Mouse (Mus musculus): Measurements from ENCODE around the gene Schip1. TPM values are rescaled to one million over a fixed set of nuclear protein-coding genes. Genes with fewer than 3 reads are reported as not detected.

Gene Schip1
- total RNA-seq, 1 experiment from 2014 or later, result 23.1 TPM

DNA sequence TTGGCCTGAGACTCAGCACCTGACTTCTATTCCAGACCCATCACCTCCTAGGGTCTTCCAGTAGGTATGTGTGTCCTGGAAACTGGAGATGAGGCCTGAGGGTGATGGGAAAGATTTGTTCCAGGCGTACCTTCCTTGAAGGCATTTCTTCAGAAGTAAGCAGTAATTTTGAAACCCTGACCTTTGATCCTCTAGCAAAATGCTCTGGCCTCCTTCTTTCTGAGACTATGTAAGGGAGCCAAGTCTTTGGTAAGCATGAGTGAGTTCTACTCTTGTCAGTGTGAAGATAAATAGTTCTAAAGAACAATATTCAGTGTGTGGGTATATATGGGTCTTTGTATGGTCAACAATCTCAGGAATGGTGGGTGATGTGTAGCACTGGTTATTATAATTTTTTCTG lies 65.8 kb downstream of the Schip1 start:
- DNase-seq, result no peak

DNA sequence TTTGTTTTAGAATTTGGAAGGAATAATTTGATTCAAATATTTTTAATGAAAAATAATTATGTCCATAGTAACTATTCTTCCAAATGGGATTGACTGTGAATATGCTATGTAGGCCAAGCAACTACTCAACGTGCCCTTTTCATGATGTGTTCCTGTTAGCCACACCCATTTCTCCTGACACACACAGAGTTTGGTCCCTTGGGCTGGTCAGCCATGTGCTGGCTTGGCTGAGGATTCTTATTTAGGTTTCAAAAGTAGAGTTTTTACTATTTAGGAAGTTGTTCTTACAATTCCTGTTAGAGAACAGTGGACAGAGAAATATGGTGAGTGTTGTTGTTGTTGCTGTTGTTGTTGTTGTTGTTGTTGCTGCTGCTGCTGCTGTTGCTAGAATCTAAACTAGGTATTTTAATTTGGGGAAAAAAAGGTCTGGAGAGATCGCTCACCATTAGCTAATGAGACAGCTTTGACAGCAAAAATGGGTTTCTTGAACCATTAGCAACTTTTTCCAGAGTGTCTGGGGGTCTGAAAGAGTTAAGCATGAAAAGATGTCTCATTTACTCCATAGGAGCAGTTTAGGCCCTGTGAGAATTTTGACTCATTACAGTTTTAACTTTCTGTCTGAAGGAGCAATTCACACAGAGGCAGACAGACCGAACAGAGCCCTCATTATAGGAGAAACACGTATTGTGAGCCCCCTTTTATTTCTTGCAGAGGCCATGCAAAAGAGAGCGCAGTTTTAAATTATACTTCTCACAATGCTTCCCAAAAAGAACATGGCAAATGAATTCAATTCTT lies 74.4 kb downstream of the Schip1 start:
- DNase-seq, result no peak

DNA sequence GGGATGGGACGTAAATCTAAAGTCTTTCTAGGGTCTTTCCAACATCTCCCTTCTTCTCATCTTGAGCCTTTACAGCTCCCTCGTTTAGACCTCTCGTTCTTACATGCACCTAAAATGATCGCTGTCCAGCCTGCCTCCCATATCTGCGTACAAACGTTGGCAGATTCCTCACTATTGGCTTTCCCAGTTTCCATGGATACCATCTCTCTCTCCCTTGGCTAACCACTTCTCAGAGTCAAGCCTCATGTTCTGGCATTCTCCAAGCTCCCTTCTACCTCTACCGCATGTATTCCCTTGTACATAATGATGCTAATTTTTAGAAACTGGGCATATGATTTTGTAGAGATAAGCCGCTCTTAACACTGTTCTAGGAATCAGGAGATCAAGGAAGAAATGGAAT lies 86.1 kb downstream of the Schip1 start:
- DNase-seq, result no peak

DNA sequence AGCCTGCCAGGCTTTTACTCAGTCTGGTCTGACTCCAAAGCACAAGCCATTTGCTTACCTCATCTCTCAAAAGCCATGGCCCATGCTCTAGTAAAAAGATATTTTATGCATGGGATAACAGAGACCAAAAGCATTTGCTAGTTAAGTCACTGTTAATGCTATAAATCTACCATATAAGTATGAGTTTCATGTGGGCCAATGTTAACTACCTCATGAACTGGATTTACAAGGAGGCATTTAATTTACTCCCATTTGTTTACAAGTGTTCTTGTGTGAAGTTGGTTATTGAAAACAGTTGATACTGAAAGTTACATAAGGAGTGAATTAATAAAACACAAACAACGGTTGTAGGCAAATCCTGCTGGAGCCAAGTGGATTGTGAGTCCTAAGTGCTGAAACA lies 95.6 kb downstream of the Schip1 start:
- no peak for DNase-seq

DNA sequence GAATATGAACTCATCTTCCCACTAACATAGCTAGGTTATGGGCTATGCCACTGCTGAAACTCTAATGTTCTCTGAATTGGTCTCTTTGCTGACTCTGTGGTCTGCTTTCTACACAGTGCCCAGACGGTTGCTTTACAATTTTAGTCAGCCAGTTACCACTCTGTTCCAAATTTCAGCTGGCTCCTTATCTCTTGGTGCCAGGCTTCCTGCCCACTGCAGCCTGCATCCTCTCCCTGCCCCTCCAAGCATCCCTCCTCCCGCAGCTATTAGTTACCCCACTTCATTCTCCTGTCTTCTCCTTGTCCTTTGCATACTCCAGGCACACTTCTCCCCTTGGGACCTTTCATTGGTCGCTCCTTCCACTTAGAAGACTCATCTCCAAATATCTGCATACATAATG lies 96.2 kb downstream of the Schip1 start:
- no peak for DNase-seq

DNA sequence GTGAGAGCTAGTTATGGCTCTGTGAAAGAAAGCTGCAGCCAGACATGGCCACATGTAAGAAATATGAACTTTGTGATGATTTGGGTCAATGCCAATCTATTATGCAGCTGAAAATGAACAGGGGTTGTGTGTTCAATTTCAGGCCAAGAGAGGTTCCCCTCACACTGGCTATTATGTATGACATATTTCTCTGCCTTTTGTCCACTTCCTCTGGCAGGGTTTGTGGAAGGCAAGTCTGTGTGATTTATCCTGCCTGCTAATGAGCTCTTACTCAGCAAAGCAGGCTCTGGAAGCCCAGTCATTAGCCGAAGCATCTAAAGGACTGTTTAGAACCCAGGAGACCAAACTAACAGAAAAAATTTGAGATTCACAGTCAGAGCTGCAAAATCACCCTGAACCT lies 113.6 kb downstream of the Schip1 start:
- DNase-seq, result no peak

DNA sequence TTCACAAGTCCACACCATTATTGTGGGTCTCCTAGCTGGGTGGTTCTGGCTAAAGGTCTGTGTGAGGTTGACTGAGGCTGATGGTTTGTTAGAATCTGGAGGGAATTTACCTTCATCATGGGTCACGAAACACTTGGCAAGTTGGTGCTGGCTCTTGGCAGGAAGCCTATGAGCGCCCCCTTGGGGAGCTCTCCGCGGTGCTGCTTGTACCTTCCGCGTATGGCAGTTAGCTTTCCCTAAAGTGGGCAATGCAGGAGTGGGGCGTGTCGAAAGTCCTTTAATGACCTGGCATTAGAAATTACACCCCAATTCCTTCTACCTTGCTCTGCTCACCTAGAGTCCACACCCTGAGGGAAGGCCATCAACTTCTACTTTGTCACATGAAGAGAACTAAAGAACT lies 122.9 kb downstream of the Schip1 start:
- no peak for DNase-seq

DNA sequence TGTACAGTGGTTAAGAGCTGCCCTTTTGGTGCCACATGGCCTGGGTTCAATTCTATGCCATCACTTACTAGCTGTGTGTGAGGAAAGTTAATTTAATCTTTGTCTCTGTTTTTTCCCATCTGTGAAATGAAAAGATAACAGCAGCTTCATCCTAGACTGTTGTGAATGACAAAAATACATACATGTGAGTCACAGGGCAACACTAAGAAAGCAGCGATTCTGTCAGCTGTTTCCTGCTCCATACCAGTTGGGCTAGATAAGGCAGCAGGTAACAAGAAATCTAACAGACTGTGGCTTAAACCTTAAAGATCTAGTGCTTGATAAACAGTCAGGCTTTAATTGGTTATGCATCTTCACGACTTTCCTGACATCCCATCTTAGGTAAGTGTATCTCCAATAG lies 124.5 kb downstream of the Schip1 start:
- no peak for DNase-seq

DNA sequence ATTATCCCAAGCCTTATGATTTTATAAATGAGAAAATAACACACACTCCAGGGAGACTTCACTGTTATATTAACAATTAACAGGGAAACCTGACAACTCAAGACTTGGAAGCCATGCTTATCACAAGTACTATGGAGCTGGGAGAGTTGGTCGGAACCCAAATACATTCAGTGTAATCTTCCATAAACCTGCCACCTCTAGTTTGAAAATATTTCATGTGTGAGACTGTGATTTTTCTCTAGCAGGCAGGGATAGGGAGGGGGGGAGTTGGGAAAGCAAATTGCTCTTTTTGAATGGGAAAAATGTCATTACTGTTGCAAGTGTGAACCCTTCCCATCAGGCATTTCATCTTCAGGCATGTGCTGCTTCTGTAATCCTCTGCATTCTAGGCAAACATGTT lies 132.3 kb downstream of the Schip1 start:
- no peak for DNase-seq

DNA sequence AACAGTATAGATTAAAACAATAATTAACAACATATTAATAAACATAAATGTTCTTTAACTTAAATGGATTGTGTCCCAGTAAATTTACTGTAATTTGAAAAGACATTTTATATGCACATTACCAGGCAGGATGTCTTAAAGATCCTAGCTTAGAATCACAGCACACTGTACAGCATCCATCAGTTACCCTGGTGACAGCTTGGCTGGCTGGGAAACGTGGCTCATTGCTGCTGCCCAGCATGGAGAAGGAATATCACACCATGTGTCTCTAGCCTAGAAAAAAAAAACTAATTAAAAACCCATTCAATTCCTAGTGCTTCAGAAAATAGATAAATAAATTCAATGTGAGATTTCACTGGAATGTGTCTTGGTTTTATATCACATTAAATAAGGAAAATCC lies 136.6 kb downstream of the Schip1 start:
- DNase-seq, result no peak

DNA sequence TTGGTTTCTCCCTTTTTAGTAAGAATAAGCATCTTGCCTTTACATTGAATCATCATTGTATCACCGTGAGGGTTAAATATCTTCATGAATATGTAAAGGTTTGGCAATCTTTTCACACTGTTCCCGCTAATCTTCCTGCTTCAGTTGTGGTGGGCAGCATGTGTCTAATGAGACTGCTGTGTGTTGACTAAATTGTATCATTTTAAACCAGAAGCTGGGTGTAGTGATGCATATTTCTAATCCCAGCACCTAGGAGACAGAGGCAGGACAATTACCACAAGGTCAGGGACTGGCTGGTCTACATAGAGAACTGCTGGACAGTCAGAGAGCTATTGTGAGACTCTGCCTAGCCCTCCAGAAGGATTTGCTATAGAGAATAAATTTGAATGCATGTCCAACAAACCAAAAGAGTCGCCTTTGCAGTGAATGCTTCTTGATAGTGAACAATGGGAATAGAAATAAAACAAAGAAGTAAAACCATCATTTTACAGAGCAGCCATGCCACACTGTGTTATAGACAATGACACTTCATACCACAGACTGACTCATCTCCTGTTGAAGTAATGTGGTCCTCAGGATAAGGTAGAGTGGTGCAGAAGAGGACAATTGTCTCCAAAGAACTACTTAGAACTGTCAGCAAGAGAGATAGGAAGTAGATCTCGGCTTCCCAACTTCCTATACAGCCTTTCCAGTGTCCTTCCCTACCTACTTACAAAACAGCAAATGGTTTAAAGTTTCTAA lies 137.7 kb downstream of the Schip1 start:
- no peak for DNase-seq

DNA sequence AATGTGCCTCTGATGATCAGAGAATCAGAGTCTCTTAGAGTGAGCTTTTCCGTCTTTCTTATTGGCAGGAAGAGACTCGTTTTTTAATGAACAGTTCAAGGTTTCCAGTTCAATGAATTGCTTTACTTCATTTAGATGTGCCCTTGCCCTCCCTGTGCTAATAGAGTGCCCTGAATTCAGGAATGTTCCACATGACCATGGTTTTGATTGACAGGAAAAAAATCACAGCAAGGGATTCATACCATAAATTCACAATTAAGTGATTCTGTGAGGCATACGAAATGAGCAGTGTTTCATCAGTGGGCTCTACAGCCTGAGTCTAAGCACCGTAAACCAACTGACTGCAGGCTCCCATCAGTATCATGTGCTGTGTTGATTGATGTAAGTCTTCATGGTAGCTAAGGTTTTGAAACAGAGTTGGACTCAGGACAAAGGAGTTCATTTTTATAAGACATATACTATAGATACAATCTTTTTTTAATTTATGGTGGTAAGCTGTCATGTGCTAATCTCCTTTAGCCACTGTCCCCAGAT lies 139.4 kb downstream of the Schip1 start:
- no peak for DNase-seq

DNA sequence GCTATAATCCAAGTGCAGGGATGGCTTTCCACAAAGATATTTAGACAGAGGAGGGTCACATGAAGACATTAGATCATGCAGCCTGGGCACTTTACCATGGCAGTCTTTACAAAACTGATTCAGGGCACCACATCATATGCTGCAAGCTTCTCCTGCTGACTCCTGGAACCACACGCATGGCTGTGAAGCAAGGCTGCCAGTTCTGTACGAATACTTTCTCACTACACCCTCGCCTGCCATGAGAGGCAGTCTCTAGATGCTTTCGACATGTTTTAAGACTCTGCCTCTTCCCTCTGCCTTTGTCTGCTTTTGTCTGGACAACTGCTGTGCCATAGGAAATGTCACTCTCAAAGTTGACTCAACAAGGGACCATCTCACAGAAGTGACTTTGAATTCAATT lies 145.8 kb downstream of the Schip1 start:
- DNase-seq, result no peak

DNA sequence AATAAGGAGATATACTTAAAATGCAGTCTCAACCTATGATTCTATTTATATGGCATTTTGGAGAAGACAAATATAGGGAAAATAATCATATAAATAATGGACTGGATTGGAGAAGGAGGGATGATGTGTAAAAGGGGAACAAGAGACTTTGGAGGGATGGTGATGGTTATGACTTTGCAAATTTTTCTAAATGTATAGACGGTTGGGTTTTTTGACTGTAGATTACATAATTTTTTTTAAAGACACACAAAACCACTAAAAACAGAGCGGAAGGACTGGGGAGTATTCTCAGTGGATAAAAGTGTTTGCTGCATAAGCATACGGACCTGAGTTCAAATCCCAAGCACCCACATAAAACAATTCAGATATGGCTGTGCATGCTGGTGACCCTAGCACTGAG lies 156.8 kb downstream of the Schip1 start:
- no peak for DNase-seq

DNA sequence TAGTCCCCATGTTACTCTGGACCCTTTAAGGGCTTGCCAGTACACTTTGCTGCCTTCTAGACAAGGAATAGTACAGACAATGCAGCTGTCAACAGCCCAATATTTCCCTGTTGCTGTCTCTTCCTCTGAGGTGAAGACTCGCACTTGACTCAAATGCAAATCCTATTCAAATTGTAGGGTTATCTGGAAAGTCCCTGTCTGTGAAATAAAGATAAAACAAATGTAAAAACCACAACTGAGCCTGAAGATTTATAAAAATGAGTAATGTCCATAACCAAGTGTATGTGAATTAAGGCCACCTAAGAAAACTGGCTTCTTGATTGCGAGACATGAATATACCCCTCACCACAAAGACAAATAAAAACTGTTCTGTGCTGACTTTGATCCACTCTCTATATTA lies 175.3 kb downstream of the Schip1 start:
- DNase-seq, result no peak

DNA sequence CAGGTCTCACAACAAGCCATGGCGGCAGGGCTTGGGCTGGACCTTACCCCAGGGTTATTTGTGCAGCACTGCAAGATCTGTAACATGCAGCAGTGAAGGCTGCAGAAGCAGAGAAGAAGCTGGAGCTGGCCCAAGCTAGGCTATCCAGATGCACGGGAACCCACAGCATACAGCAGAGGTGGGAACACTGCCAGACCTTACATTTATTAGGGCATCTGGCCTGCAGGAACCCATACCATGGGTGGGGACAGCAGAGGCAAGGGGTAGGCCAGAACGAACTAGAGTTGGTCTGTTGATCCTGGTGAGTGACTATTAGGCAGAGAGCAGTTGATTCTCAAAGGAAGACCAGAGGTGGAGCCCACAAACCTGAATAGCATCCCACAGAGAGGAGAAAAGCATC lies 178.6 kb downstream of the Schip1 start:
- DNase-seq, result no peak

DNA sequence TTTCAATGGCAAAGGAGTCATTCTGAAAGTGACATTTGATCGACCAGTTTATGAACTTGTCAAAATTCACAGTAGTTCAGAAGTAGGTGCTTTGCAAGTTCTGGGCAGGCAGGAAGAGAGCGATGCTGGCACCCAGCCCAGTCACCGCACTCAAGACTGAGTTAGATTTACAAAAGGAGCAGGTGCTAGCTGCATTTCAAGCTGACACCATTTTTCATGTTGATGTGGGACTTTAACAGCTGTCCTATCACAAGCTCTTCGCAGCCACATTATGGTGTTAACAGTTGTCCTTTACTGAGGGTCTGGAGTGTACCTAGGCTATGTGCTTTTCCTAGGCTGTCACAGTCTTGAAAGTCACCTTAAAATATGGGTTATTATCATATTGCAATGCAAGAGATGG lies 181.6 kb downstream of the Schip1 start:
- no peak for DNase-seq

DNA sequence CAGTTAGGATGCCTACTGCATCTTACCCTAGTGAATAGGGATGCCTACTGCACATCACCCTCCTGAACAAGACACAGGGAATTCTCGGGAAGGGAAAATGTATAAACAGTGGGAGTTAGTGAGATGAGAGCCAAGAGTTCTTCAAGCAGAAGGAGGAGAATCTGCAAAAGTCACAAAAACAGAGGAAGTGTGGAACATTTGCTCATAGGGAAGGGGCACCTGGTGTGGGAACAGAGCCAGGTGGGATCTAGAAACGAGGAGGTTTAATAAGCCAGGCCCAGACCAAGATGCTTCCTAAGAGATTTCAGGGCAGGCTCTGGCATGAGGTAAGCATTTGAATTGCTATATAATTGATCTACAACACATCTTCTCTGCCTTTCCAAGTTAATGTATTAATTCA lies 186.0 kb downstream of the Schip1 start:
- DNase-seq, result no peak

DNA sequence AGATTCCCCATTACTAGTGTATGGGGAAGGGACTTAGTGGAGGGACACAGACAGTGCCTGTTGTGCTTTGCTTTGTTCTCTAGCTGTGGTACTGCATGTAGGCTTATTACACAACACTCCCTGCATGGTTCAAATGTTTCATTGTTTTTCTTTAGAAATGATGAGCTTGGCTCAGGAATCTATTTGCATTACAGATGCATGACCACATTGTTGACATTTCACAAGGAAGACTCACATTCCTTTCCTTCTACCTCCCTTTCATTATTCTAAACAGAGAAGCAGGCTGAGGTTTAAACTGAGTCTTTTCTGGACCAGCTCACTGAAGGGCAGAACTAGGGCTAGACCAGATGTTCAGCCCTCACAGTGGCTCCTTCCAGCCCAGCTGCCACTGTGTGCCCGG lies 187.7 kb downstream of the Schip1 start:
- DNase-seq, result no peak

DNA sequence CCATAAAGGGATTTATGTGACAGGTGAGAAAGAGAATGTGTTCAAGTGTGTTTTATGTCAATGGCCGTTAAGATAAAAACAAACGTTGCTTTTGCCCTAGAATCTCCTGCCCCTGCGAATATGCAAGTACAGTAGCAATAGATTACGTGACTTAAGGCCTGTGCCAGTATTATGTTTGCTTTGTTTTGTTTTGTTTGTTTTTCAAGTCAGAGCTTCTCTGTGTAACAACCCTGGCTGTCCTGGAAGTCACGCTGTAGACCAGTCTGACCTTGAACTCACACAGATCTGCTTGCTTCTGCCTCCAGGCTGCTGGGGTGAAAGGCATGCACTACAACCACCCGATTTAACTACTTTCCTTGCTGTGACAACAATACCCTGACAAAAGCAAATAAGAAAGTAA lies 197.7 kb downstream of the Schip1 start:
- DNase-seq, result no peak

DNA sequence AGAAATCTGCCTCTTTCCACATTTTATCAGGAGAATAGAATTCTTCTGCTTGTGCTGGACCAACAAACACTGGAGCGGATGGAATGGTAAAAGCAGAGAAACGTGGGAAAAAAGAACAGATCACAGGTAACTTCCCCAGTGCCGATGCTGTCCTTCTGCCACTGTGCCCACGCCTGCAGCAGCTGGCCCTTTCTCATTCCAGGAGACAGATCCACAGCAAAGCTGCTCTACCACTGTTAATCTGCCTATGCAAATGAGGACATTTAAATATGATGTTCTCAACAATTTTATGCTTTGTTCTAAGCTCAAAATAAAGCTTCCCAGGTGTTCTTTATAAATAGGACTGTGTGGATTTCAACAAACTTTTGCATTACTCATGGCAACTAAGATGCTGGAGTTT lies 203.3 kb downstream of the Schip1 start:
- no peak for DNase-seq

DNA sequence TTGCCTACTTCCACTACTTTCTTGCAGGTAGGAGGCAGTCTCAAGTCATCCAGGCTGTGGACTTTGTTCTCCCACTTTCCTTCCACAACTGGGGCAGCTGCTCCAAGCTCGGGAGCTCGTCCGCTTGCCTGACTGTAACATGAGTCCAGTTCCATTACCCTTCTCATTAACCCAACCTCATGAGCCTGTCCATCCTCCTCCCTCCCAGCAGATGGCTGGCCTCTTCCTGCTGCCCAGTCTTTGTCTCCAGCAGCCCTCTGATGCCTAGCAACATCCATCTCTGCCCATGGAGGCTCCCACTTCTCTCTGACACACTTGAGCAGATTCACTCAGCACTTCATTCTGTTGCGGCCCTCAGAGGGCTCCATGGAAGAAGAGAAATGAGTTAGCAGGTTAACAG lies 204.6 kb downstream of the Schip1 start:
- no peak for DNase-seq

DNA sequence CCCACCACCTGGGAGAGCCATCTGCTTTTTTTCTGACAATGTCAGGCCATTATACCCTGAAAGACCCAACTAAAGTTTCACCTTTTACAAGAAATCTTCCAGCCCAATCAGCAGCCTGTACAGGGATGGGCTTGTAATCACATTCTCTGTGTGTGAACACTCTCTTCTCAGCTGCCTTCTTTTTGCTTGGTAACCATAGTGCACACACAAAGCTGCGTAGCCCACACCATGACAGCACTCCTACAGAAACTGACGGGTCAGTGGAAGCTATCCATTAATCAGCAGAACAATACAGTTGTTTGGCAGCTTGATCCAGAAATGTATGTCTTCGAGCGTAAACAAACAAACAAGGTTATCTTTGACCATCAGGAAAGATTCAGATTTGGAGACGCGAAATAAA lies 205.6 kb downstream of the Schip1 start:
- no peak for DNase-seq

DNA sequence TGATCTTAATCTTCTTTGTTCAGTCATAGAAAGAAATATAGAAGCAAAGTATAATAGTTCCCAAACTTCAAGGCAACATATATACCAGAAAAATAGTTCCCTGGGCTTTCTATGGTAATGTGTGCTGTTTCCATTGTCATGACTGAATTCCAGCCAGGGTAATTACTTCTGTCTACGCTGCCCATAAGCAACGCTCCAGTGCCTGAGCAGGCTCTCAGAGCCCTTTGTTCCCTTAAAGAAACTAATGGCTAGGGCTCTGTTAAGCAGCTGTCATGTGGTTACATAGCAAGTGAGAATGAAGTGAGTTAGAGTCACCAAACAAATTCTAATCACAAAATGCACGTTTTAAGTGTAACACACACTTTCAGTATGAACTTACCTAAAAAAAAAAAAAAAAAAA lies 206.9 kb downstream of the Schip1 start:
- no peak for DNase-seq

Measured in adrenal gland, postnatal 25 days (tissue).